Comparison of ENCODE assay signal across 8 mouse cellular contexts in the genomic region with DNA sequence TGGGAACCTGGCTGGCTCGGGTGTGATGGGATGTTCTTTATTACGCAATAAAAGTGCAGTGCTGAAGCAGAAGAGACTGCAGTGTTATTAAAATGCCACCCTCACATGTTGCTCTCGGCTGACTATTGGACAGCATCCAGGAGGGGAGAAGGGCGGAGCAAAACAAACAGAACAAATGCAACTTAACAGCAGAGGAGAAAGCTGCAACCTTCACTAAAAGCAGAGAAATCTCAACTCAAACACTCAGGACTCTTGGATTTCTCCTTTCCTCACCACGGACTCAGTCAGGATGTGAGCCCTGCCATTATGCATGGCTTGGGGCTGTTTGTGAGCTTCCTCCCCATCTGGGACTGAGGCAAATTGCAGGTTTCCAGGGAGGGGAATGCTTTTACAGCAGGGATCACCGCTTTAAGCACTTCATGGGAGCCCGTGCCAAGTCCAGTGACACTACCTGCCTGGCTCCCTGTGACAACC.
DNase-seq lines count a peak whose midpoint lies in the region; ATAC-seq lines count a peak whose summit lies in the region.

No protein-coding gene starts in this region.

- no peaks in the 10 kb centered on the region for H3K36me3 ChIP-seq in forebrain, embryonic 13.5 days (ENCODE audit: poor library complexity, severe bottlenecking)
- H3K36me3 ChIP-seq in forebrain, embryonic 11.5 days (ENCODE audit: control insufficient read depth, insufficient read depth, low read length): no peaks in the 10 kb centered on the region
- H3K36me3 ChIP-seq in hindbrain, embryonic 14.5 days (replicated peaks; ENCODE audit: control insufficient read depth, insufficient read depth): no peaks in the 10 kb centered on the region

- H3K4me3 ChIP-seq in forebrain, embryonic 13.5 days: no peak overlapping the region
- H3K4me3 ChIP-seq in forebrain, embryonic 11.5 days (ENCODE audit: low read depth, low read length): no peak overlapping the region
- no peak overlapping the region for H3K4me3 ChIP-seq in hindbrain, embryonic 14.5 days (replicated peaks; ENCODE audit: low read length)

- H3K4me1 ChIP-seq in forebrain, embryonic 13.5 days: peaks cover 10% of the 10 kb centered on the region
- H3K4me1 ChIP-seq in forebrain, embryonic 11.5 days (replicated peaks; ENCODE audit: control insufficient read depth, insufficient read depth, low read length): no peaks in the 10 kb centered on the region
- H3K4me1 ChIP-seq in hindbrain, embryonic 14.5 days (replicated peaks; ENCODE audit: control insufficient read depth, insufficient read depth, low read length): no peaks in the 10 kb centered on the region; the same call in 1 of the 2 replicates

- no peaks in the 10 kb centered on the region for H3K27me3 ChIP-seq in forebrain, embryonic 13.5 days
- no peaks in the 10 kb centered on the region for H3K27me3 ChIP-seq in forebrain, embryonic 11.5 days (ENCODE audit: control insufficient read depth, insufficient read depth, low read length)
- no peaks in the 10 kb centered on the region for H3K27me3 ChIP-seq in hindbrain, embryonic 14.5 days (ENCODE audit: control insufficient read depth, insufficient read depth, low read length)

- peak; percentile 36; the same call in 1 of the 2 replicates for ATAC-seq in forebrain, embryonic 13.5 days
- ATAC-seq in forebrain, embryonic 11.5 days (replicated peaks; ENCODE audit: low FRiP score): no peak
- no peak for ATAC-seq in hindbrain, embryonic 14.5 days (ENCODE audit: low FRiP score)

- H3K9ac ChIP-seq in forebrain, embryonic 13.5 days: peak overlapping the region; percentile 30; the same call in 1 of the 2 replicates
- no peak overlapping the region for H3K9ac ChIP-seq in forebrain, embryonic 11.5 days (ENCODE audit: low read length)
- no peak overlapping the region for H3K9ac ChIP-seq in hindbrain, embryonic 14.5 days

- WGBS in forebrain, embryonic 13.5 days: 49% methylated on average over 7 of the region's 7 CpGs
- WGBS in forebrain, embryonic 11.5 days: 65% methylated on average over 7 of the region's 7 CpGs
- WGBS in hindbrain, embryonic 14.5 days: 54% methylated on average over 7 of the region's 7 CpGs

- intact Hi-C loops in heart, postnatal 10 days (cut with DNase I): no loop called here

- DNase-seq in forebrain, embryonic 11.5 days (ENCODE audit: low spot score): no peak
- peak; percentile 41 for DNase-seq in urinary bladder, postnatal 14 days (ENCODE audit: low spot score)
- DNase-seq in urinary bladder, adult 18-20 months (ENCODE audit: low spot score in 2 of 2): no peak
- DNase-seq in heart, postnatal 10 days: peak; percentile 37 to 47
- DNase-seq in layer of hippocampus, adult 18-20 months (ENCODE audit: low spot score in 2 of 2): peak; percentile 5 to 63
- DNase-seq in hindbrain, embryonic 14.5 days (ENCODE audit: low spot score): no peak
- no peak for DNase-seq in c-Kit-positive CD71-positive TER-119-positive erythroid progenitor cells, embryonic 14.5 days (ENCODE audit: low spot score)

- peak overlapping the region; percentile 6 for H3K4me2 ChIP-seq in forebrain, embryonic 13.5 days
- H3K4me2 ChIP-seq in forebrain, embryonic 11.5 days (ENCODE audit: low read depth, low read length, severe bottlenecking): no peak overlapping the region
- no peak overlapping the region for H3K4me2 ChIP-seq in hindbrain, embryonic 14.5 days (replicated peaks)

- H3K9me3 ChIP-seq in forebrain, embryonic 13.5 days (replicated peaks): no peaks in the 10 kb centered on the region
- H3K9me3 ChIP-seq in forebrain, embryonic 11.5 days (ENCODE audit: control insufficient read depth, low read length): no peaks in the 10 kb centered on the region
- H3K9me3 ChIP-seq in hindbrain, embryonic 14.5 days (ENCODE audit: control insufficient read depth, low read length): no peaks in the 10 kb centered on the region

- no peak overlapping the region for H3K27ac ChIP-seq in forebrain, embryonic 13.5 days
- no peak overlapping the region for H3K27ac ChIP-seq in forebrain, embryonic 11.5 days (ENCODE audit: low read depth, low read length)
- H3K27ac ChIP-seq in hindbrain, embryonic 14.5 days: no peak overlapping the region

Comparison
In these comparisons a context has a peak if more than half of its experiments do, and no peak if none do; other contexts are left out.
1. DNase-seq: peak in urinary bladder, postnatal 14 days (single experiment), heart, postnatal 10 days (2 of 2) and layer of hippocampus, adult 18-20 months (2 of 2); none in forebrain, embryonic 11.5 days (single experiment), urinary bladder, adult 18-20 months (0 of 2), hindbrain, embryonic 14.5 days (single experiment) and c-Kit-positive CD71-positive TER-119-positive erythroid progenitor cells, embryonic 14.5 days (single experiment).